Mouse (Mus musculus) brain, embryonic 14.5 days (tissue): ENCODE results near the gene Diras2.

Experiments used
- CTCF ChIP-seq: fragments of 200-500 bp; IDR thresholded peaks from 2 replicates; pipeline ENCODE4 v1.5.1; 2012; ENCODE audit warnings: inconsistent platforms, mild to moderate bottlenecking, moderate library complexity, borderline replicate concordance; ENCODE audit not compliant: insufficient read depth, insufficient read length; ENCODE audit errors: extremely low read depth
- POLR2A ChIP-seq: fragments of 200-500 bp; IDR thresholded peaks from 2 replicates; pipeline ENCODE4 v1.6.1; 2012; ENCODE audit warnings: mild to moderate bottlenecking, inconsistent platforms, borderline replicate concordance; ENCODE audit not compliant: poor library complexity, insufficient read depth, insufficient read length, severe bottlenecking; ENCODE audit errors: extremely low read depth

GRCm38 (mm10) chr13:52533644-52534043, 2.6 kb upstream of the Diras2 start:
- TF ChIP-seq CTCF (no peak), POLR2A (no peak)
